Mouse (Mus musculus) embryo, embryonic 9.5 days (tissue): ENCODE results near the gene Ddx27.
"Not testable (repeated sequence)": the region's sequence is repeated elsewhere in the genome, so short reads cannot be mapped to it uniquely, and the experiment has no call there.

ENCODE experiments used
- DNase-seq: peaks from one replicate; pipeline ENCODE4 v3.0.0-alpha.2; 2017; ENCODE audit errors: extremely low spot score

Gene Ddx27

DNA sequence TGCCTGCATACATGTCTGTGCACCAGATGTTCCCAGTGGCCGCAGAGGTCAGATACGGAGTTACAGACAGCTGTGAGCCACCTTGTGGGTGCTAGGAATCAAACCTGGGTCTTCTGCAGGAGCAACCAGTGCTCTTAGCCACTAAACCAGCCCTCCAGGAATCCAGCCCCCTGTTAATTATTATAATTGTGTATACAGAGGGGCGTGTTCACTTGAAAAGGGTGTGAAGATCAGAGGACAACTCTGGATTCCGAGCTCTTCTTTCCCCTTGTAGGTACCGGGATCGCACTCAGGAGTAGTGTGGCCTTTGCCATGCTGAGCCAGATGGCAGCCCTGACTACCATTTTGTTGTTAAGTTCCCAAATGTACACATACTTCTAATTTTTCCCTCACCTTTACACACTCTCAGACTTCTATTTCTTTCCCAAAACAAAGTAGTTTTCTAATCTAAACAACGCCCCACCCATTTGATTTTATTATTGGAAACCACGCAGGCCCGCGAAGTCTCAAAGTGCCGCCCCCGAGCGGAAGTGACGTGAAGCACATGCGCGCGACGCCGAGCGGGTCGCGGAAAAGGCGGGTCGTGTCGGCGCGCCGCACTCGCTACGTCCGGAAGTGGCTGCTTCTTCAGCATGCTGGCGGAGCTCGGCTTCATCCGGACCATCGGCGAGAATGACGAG, at the start of gene Ddx27:
TSS of gene Ddx27 (plus strand) at position 492 of the 680 bp plus-strand sequence.
- DNase-seq = peak; percentile 93

DNA sequence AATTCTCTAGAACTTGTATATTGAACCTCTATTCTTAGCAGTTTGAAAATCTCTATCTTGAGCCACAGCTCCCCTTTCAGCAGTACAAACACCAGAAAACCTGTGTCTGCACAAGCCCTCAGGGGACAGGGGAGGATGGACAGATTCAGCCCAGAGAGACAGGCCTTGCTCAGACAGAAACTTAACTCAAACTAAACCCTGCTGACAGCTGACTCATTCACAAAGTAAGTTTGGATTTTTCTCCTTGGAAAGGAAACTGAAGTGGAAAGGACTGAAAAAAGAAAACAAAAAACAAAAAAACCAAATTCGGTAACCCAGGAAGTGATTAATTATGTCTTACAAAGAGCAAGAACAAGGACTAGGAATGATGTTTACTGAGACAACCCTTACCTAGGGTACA, 41.8 kb upstream of the Ddx27 start:
- no peak for DNase-seq

DNA sequence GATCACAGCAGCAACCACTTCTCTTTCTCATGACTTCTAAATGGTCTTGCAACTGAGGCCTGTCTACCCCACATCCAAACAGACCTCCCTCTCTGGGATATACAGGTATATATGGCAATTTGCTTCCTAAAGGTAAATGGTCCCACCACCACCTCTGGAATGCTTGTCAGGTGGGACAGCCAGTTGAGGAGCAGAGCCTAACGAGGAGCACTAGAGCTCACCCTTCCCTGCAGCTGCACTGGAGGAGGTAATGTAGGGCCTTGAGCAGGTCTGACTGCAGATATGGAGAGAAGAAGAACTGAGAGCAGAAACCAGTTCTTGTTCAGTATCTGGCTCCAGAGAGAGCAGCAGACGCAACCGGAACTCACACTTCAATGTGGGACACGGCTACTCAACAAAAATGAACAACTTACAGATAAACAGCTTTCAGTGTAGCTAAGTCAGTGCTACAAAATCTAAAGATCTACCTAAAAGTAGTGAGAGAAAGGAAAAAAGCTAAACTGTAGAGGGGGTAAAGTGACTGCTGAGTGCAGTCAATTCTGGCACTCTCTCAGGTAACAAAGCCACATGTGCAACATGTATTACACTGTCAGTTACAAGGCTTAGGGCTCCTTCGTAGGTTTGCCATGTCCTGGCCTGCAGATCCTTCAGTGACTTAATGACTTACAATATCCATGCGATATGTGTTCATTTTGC, 40.7 kb upstream of the Ddx27 start:
- no peak for DNase-seq

DNA sequence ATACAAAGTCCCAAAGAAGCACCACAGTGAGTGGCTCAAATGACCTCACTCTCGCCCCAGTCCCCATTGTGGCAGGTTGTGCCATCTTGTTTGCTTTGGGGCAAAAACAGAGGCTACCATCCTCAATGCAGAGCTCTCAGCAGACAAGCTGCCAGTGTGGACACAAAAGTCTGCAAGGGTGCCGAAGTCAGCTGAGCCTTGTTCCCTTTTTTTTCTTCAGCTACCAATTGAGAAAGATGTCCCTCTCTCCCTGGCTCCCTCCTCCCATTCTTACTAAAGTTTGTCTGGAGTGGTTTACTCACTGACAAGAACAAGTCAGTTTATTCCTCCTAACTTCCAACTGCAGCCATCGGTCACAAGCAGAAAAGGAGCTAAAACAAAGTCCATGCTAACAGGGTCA, 38.6 kb upstream of the Ddx27 start:
- no peak for DNase-seq

DNA sequence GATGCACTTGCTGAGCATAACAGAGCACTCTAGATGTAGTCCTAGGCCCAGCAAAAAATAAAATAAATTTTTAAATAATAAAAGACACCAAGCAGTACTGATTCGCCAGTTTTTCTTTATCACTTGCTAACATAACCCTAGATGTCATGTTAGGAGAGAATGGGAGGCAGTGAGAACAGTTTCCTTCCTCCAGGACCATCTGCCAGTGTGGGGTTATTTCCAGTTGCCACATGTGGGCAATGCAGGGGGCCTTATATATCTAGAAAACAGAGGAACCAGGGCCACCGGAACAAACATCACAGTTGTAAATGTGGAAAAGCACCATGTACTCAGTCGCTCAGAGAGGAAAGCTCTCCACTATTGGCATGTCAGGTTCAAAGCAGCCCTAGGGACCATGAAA, 37.5 kb upstream of the Ddx27 start:
- DNase-seq = no peak

DNA sequence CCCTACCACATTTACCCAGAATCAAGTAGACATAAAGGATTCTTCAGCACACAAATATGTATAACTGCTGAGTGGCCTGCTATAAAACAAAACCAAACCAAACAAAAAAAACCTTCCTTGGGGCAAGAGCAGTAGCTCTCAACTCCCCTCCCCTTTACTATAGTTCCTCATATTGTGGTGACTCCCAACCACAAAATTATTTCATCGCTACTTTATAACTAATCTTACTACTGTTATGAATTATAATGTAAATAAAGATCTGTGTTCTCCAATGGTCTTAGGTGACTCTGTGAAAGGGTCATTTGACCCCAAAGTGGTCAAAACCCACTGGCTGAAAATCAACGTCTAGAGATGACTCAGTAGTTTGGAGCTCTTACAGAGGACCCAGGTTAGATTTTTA, 34.8 kb upstream of the Ddx27 start:
- no peak for DNase-seq

DNA sequence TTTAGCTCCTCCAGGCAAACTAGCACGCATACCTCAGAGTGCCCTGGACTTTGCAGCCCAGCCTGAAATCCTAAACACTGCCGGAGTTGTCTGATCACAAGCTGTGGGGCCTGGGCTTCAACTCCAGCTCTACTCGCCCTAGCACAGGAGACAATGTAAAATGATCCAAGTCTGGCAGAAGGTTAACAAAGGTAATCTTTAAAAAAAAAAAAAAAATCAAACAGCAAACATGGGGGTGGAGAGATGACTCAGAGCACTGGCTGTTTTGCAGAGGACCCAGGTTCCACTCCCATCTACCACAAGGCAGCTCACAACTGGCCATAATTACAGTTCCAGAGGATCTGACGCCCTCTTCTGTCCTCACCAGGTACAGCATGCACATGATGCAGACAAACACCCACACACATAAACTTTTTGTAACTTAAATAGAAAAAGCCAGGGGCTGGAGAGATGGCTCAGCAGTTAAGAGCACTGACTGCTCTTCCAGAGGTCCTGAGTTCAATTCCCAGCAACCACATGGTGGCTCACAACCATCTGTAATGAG, 31.6 kb upstream of the Ddx27 start:
- no peak for DNase-seq

DNA sequence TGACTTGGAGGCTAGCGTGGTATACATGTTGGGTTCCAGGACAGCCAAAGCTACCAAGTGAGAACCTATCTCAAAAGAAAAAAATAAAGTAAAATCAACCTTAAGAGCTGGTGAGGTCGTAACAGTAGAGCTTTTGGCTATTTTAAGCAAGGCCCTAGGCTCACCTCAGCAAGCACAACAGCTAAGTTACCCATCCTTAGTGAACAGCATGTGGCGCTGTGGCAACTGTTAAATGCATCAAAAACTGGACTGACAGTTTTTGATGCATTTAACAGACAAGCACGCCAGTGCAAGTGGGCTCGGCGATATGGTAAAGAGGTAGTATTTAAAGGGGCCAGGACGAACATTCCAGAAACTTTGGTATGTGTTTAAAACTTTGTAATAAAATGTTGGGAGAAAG, 24.1 kb upstream of the Ddx27 start:
- DNase-seq = no peak

DNA sequence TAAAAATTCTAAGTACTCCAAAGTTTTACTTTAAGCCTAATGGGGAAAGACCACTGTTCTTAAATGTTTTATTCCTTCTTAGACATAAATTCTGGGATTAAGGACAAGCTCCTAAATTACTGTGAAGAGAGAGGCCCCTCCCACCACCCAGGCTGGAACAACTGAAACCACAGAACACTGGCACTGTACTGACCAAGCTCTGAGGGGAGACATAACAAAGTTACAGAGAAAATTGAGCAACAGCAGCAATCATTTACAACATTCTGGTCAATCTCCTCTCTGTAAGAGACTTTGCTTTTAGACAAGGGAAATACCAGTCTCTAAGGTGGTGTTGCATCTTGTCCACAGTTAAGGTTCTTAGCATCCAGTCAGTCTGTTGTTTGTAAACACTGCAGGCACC, 23.0 kb upstream of the Ddx27 start:
- DNase-seq = no peak

DNA sequence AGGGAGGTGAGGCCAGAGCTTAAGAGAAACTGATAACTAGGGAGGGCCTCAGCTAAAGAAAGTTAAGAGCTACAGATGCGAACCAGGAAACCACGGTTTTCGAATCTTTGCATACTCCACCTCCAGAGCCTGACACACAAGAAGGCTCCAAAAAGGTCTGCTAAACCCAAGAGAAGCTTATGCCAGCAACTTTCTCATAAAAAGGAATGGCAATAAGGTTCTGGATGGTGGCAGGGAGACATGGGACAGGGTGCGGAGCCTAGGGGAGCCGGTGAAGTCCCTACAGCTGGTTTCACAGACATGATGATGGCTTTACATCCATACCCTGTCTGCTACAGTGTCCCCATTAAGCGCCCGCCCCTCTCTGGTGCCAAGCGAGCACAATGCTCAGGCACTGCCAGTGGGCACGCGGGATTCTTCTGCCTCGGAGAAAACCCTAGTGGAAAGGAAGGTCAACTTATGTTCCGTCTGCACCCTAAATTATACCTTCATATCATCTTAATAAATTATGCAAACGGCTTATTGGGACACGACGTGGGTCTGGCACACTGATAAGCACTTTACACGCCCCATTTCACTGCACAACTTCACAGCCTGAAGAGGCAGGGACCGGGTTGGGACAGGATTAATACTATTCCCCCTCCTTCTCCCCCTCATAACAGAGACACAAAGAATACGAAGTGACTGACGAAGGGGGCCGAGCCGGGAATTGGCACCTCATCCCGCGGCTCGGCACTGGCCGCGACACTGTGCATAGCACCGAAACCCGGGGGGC, 19.8 kb upstream of the Ddx27 start:
- DNase-seq = peak; percentile 28

DNA sequence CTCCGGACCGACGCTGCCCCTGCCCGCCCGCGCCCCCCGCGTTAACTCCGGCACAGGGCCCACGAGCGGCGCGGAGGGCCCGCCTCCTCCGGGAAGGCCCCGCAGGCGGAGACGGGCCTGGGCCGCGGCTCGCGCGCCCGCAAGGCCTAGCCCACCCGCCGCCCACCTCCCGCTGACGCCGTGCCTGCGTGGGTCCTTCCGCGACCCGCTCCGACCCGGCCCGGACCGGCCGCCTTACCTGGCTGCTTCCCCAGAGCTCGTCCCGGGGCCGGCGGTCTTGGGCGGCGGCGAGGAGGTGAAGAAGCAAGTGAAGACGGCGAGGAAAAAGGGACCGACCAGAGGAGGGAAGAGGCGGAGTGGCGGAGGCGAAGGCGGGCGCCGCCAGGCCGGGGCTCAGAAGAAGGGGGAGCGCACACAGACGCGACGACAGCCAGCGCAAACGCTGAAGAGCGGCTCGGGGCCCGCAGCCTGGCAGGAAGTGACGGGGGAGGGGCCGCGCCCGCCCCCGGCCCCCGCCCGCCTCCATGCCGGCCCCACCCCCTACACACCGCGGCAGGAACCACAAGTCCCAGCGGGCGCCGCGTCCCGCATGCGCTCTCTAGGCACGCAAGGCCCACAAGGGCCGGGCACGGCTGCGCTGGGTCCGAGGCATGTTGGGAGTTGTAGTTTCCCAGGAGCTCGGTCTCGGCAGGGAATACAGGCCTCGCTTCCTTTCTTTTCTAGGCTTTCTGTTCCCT, 19.0 kb upstream of the Ddx27 start, which contains the start of gene Stau1:
TSS of gene Stau1 (minus strand) at position 504 of the 737 bp plus-strand sequence.
- DNase-seq = peak; percentile 95

DNA sequence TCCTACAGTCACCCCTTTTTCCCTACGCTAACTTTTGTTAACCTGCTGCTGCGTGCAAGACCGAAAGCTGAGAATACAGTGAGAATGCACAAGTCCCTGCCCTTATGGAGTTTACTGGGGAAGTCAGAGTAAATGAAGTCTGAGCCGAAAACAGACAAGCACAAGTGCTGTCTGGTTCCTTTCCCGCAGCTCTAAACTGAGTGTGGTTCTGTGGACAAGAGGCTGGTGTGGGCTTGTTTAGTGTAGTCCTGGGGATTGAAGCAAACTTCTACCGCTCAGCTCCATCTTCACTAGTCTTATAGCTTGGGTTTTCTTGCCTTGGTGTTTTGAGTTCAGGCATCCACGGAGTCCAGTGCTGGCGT, 18.5 kb upstream of the Ddx27 start:
- DNase-seq = no peak

DNA sequence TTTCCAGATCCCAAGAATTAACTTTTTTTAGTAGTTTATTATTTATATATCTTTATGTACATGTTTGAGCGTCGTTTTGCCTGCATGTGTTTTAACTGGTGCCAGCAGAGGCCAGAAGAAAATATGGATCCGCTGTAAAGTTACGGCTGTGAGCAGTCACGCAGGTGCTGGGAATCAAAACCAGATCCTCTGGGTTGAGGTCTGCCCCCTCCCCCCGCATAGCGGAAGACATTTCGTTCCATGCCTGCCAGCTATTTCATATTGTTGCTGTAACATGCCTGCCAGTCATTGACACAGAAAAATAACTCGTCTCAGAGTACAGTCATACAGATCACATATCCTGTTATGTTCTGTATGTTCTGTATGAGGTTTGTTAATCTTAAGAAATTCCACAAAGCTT, 13.5 kb upstream of the Ddx27 start:
- DNase-seq = no peak

DNA sequence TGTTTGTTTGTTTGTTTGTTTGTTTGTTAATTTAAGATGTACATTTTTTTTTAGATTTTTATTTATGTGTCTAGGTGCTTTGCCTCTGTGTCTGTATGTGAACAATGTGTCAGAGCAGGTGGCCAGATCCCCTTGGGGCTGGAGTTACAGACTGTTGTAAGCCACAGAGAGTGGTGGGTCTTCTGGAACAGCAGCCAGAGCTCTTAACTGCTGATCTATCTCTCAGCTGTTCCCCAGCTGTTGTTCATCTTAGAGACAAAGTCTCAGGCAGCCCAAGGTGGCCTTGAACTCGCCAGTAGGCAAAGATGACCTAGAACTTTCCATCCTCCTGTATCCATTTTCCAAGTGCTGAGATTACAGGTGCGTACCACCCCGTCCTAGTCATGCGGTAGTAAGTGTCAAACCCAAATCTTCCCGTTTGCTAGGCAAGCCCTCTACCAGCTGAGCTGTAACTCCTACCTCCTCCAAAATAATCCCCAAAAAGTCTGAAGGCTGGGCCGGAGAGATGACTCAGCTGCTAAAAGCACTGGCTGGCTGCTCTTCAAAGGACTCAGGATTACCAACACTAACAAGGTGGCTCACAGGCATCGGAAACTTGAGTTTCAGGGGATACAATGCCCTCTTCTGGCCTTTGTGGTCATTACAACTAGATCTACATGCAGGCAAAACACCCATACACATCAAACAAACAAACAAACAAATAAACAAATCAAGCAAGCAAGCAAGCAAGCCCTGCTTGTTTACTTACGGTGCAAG, 10.7 kb upstream of the Ddx27 start:
- peak; percentile 68 for DNase-seq

DNA sequence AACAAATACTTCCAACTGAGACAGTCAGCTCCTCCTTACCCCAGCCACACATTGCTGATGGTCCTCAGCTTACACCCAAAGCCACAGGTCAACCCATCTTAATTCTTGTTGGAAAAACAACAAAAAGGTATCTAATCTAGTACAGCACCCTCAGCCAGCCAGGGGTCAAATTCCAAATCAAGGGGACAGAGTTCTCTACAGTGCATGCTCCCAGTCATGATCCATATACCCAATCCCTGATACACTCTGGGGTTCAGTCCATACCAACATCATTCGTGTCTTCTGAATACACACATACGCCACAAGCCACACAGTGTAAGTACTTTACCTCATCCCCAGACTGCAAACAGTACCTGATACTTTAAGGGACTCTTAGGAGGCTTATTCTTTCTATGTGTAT, 8.6 kb upstream of the Ddx27 start:
- DNase-seq = no peak

DNA sequence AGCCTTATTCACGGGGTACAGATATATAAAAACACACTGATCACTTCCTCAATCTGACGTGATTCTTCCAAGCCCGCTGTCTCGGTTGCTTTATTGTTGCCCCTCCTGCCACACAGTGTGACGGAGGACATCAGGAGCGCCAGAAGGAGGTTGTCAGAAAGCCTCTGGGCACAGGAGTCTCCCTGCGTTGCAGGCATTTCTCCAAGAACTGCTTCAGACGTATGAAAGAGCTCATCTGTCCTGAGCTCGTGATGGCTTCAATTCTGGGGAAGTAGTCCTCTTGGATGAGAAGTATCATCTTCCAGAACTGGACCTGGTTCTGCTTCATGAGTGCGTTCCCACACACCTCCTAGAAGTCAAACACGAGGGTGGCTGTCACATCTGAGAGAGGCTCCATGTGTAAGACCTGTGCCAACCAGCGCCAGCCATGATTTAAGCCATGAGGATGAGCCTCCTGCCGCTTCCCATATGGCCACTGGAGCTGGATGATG, 7.9 kb upstream of the Ddx27 start:
- no peak for DNase-seq

DNA sequence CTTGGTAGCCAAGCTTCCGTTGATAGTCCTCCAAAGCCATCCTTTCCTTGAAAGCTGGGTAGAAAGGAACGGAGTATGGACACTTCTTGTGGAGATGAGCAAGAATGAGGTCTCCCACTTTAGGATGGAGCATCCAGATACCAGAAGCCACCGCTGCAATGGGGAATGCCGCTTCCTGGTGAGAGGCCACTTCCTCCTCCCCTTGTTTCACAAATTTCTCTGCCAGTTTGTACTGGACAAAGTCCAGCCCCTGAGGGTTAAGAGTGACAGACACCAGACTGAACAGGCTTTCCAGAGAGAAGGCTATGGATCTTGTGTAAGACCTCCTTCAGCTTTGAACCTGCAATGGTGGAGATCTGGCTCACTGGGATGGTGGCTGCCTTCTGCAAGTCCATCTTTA, 7.4 kb upstream of the Ddx27 start:
- DNase-seq = not testable (repeated sequence)

DNA sequence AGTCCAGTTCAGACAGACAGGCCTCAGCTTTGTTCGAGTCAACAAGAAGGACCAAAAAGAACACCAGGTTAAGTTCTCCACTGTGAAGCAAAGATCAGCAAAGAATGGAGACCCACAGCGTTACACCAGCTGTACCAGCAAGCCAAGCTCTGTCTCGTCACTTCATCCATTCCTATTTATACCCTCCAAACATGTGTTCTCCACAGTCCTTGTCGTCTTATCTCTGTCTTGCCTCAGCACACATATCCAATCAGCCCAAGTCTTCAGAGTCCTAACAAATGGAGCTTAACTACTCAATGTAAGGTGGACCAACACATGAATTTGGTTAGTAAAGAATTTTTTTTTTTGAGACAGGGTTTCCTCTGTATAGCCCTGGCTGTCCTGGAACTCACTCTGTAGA, 5.5 kb upstream of the Ddx27 start:
- DNase-seq = no peak

DNA sequence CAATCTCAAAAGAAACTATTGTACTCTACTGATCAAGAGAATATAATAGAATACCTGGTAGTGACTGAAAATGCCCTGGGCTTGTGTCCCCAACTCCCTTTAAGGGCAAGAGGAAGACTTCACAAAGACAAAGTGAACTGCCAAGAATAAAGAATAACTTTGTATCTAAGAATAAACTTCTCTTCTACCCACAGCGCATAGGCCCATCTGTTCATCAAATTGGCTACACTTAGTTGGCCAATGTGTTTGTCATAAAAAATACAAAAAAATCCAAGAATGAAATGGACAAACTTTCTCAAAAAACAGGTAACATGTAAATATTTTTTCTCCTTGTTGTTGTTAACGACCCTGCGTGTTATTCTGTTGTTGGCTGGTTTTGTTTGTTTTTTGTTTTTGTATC, 4.4 kb upstream of the Ddx27 start:
- no peak for DNase-seq

DNA sequence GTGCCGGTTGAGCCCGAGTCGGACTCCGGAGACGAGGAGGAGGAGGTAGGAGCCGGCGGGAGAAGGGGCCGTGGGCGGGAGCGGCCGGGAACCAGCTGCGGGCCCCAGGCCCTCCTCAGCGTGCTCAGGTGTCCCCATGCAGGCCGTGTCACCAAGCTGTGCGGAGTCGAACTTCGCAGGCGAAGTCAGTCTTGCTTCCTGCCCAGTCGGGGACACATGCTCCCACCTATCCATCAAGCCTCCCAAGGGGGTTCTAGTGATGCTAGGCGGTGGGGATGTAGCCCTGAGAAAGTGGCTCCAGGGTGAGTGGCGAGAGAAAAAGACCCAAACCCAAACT, 357 bp downstream of the Ddx27 start:
- no peak for DNase-seq

DNA sequence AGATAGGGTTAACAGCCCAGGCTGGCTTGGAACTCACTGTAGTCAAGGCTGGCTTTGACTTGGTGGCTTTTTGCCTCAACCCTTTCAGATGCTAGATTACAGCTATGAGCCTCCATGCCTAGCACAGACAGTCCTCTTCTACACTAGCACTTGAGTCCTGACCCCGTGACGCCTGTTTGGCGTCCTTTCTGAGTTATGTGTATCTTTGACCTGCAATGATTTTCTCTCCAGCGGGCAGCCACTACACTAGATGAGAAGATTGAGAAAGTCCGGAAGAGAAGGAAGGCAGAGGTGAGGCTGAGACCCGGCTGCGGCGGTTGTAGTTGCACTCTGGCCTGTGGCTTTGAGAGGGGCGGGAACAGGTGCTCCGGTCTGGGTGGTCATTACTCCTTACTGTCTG, 4.4 kb downstream of the Ddx27 start:
- DNase-seq = no peak
